In genomic region chr4:13335401-13335800, GRCm38 (mm10) we compare ENCODE assay signal across 11 mouse cellular contexts.
DNase-seq lines count a peak whose midpoint lies in the region; ATAC-seq lines count a peak whose summit lies in the region.
"Had no signal": no experiment of that assay in that cellular context is flagged by ENCODE, and none has a peak within 500 bp of the region (broad histone marks: within the 10 kb centered on the region; RNA-seq: fewer than 3 reads in every experiment).

No protein-coding gene starts in this region.

- DNase-seq in cerebellum, postnatal 10 days, result peak; percentile 21 to 26
- DNase-seq in cerebellum, adult 11-12 months, result no peak
- peak; percentile 50 for DNase-seq in embryo, embryonic 11 days
- no peak for DNase-seq in hindbrain, embryonic 14.5 days (ENCODE audit: low spot score)
- no peak for DNase-seq in cerebellum, adult 11 months
- DNase-seq in left cerebral cortex, postnatal 4 days, result no peak
- DNase-seq: gastrocnemius, adult 2 months; kidney, postnatal 25 days had no signal

- no peak overlapping the region for H3K4me2 ChIP-seq in hindbrain, embryonic 14.5 days (replicated peaks)
- peak overlapping the region; percentile 14 for H3K4me2 ChIP-seq in midbrain, embryonic 15.5 days
- H3K4me2 ChIP-seq: embryonic facial prominence, embryonic 13.5 days had no signal

- H3K4me3 ChIP-seq in hindbrain, embryonic 14.5 days (replicated peaks; ENCODE audit: low read length), result no peak overlapping the region
- H3K4me3 ChIP-seq in midbrain, embryonic 15.5 days, result no peak overlapping the region
- H3K4me3 ChIP-seq: embryonic facial prominence, embryonic 13.5 days; gastrocnemius, adult 2 months had no signal

- H3K27ac ChIP-seq in hindbrain, embryonic 14.5 days, result 0 out of 2 replicates have a peak overlapping the region, but pooled peaks have one; percentile 0
- H3K27ac ChIP-seq in midbrain, embryonic 15.5 days, result peak overlapping the region; percentile 30; the same call in 1 of the 2 replicates
- H3K27ac ChIP-seq: embryonic facial prominence, embryonic 13.5 days; gastrocnemius, adult 2 months had no signal

- WGBS in hindbrain, embryonic 14.5 days, result 18% methylated on average over 2 of the region's 2 CpGs
- 15% methylated on average over 2 of the region's 2 CpGs for WGBS in midbrain, embryonic 15.5 days

- peaks cover 25% of the 10 kb centered on the region for H3K4me1 ChIP-seq in hindbrain, embryonic 14.5 days (replicated peaks; ENCODE audit: control insufficient read depth, insufficient read depth, low read length)
- H3K4me1 ChIP-seq in midbrain, embryonic 15.5 days, result peaks cover 21% of the 10 kb centered on the region
- H3K4me1 ChIP-seq: embryonic facial prominence, embryonic 13.5 days had no signal

- no peaks in the 10 kb centered on the region for H3K36me3 ChIP-seq in hindbrain, embryonic 14.5 days (replicated peaks; ENCODE audit: control insufficient read depth, insufficient read depth)
- H3K36me3 ChIP-seq in midbrain, embryonic 15.5 days (replicated peaks), result no peaks in the 10 kb centered on the region
- H3K36me3 ChIP-seq: embryonic facial prominence, embryonic 13.5 days had no signal

- H3K9me3 ChIP-seq in hindbrain, embryonic 14.5 days (ENCODE audit: control insufficient read depth, low read length), result no peaks in the 10 kb centered on the region
- H3K9me3 ChIP-seq in midbrain, embryonic 15.5 days, result no peaks in the 10 kb centered on the region
- H3K9me3 ChIP-seq: embryonic facial prominence, embryonic 13.5 days had no signal

- no peak overlapping the region for H3K9ac ChIP-seq in hindbrain, embryonic 14.5 days
- no peak overlapping the region; the same call in 1 of the 2 replicates for H3K9ac ChIP-seq in midbrain, embryonic 15.5 days
- H3K9ac ChIP-seq: embryonic facial prominence, embryonic 13.5 days had no signal

- intact Hi-C loops in left cerebral cortex, postnatal 4 days (cut with DNase I), result no loop called here

- no peaks in the 10 kb centered on the region for H3K27me3 ChIP-seq in hindbrain, embryonic 14.5 days (ENCODE audit: control insufficient read depth, insufficient read depth, low read length)
- H3K27me3 ChIP-seq in midbrain, embryonic 15.5 days (replicated peaks), result no peaks in the 10 kb centered on the region
- H3K27me3 ChIP-seq: embryonic facial prominence, embryonic 13.5 days had no signal

- peak; percentile 65; the same call in 1 of the 2 replicates for ATAC-seq in hindbrain, embryonic 14.5 days (ENCODE audit: low FRiP score)
- peak; percentile 85 for ATAC-seq in midbrain, embryonic 15.5 days (replicated peaks)
- no peak for ATAC-seq in cerebellum, adult (ENCODE audit: insufficient number of reproducible peaks, low FRiP score, low TSS enrichment)

Comparison
In these comparisons a context has a peak if more than half of its experiments do, and no peak if none do; other contexts are left out.
1. DNase-seq: peak in cerebellum, postnatal 10 days (2 of 2) and embryo, embryonic 11 days (single experiment); none in cerebellum, adult 11-12 months (single experiment), hindbrain, embryonic 14.5 days (single experiment), cerebellum, adult 11 months (single experiment) and left cerebral cortex, postnatal 4 days (single experiment).